Mouse (Mus musculus): ENCODE measurements around the gene Scin. TPM values are rescaled to one million over a fixed set of nuclear protein-coding genes. Genes with fewer than 3 reads are reported as not detected.
A peak's percentile ranks its signal among the peaks of the same experiment; 100 is the strongest.

Gene Scin
- total RNA-seq, 2 experiments from 2014 or later: 1.4 to 1.6 TPM

GRCm38 (mm10) chr12:40109227-40109626, 24.8 kb downstream of the Scin start:
- no peak for DNase-seq (ENCODE audit: low spot score)

GRCm38 (mm10) chr12:40108143-40108542, 25.9 kb downstream of the Scin start:
- no peak for DNase-seq (ENCODE audit: low spot score)

DNA sequence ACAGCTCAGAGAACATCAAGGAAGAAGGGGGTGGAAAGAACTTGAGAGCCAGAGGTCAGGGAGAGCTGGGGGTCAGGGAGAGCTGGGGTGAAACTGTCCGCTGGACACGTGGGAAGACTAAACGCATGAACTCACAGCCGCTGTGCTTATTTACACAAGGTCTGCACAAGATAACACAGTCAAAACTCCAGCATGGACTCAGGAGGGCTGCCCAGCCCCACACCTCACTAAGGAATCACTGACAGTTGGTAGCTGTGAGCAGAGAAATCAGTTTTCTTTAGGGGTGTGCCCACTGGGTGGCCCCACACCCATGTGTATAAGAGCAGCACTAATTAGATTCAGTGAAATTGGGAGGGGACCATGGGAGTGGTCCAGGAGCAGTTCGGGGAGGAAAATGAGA, 27.2 kb downstream of the Scin start:
- DNase-seq (ENCODE audit: low spot score): no peak

DNA sequence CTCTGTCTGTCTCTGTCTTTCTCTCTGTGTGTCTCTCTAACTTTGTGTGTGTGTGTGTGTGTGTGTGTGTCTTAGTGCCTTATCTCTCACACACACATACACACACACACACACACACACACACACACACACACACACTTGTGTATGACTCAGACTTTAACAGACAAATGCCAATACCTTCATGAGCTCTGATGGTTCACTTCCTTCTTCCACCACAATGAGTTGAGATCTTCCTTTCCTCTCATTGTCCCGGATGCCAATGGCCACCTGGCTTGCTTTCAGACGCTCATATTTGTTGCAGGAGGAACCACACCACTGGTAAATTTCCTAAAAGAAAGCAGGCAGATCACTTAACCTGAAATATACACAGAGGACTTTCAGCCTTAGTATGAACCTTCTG, 29.3 kb downstream of the Scin start:
- no peak for DNase-seq (ENCODE audit: low spot score)

- no peak for DNase-seq (ENCODE audit: low spot score)
Measured at GRCm38 (mm10) chr12:40102359-40102758, 31.7 kb downstream of the Scin start.

DNA sequence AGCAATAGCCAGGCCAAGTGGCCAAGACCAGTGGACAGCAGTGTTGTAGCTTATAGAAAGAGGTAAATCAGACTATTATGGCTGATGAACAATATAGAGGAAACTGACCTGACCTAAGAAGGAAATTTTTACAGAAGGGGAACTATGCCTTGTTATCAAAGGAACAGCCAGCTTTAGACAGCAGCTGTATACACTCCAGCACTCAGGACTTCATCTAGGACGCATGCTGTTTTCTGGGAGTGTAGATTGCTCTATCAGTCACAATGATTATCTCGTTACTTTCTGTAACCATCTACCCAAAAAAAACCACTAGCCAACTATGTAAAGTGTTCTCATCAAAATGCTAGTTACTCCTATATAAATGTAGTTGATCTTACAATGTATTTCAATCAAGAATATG, 34.6 kb downstream of the Scin start:
- DNase-seq (ENCODE audit: low spot score): no peak

DNA sequence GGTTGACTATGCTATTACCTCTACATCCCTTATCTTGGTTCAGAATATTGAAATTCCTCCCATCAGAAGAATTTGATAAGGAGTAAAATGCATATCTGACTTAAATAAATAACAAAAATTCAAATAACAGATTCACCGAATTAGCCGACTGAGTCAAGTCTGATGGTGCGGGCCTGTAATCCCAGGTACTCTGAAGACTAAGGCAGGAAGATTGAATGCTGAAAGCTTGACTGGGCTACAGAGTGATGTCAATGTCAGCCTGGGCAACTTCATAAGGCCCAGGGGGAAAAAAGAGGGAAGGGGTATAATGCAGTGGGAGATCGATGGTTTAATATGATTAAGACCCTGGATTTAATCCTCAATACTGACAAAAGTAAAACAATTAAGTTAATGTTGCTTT, 36.6 kb downstream of the Scin start:
- DNase-seq (ENCODE audit: low spot score): no peak

- DNase-seq (ENCODE audit: low spot score): no peak
Measured at GRCm38 (mm10) chr12:40097023-40097422, 37.0 kb downstream of the Scin start.

DNA sequence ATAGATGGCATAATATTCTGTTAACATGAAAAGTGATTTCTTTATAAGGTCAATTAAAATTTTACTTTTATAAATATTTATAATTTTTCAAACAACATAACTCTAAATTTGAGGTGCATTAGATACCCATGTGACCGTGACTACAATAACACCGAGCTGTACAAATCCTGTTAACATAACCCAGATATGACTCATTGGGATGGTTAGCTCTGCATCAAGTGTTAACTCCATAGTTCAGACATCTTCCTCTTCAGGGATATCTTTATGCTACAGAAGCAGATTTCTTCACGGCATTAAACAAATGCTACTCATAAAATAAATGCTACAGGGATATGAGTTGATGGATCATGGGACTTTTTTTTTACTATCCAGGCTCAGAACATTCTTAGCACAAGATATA, 37.6 kb downstream of the Scin start:
- DNase-seq (ENCODE audit: low spot score): no peak

- no peak for DNase-seq (ENCODE audit: low spot score)
Measured at GRCm38 (mm10) chr12:40090017-40090416, 44.0 kb downstream of the Scin start.

GRCm38 (mm10) chr12:40085731-40086322, 48.2 kb downstream of the Scin start:
- no peak for DNase-seq (ENCODE audit: low spot score)

DNA sequence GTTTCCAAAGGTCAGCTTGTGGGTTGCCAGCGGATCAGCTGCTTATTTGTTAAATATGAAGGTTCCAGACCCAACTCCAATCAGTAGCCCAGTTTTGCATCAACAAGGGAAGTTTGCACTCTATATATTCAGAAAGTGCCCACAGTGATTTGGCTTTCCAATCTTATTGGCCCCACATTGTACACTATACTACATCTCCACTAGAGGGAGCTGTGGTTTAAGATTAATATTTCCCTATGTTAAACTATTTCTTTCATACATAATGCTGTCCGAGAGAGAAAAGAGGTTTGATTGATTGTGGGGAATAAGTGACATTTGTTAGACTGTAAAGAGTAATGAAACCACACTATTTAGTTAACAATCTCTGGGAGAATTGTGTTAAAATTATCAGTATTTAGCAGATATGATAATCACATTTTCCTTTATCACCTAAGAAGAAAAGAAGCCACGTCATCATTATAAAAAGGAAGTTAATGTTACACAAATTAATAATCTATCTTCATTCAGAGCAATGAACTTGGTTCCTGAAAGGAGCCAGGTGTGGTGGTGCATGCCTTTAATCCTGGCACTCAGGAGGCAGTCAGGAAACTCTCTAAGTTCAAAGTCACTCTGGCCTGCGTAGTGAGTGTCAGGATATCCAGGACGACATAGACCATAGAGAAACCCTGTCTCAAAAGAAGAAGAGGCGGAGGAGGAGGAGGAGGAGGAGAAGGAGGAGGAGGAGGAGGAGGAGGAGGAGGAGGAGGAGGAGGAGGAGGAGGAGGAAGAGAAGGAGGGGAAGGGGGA, 51.4 kb downstream of the Scin start:
- DNase-seq (ENCODE audit: low spot score): peak; percentile 13

- no peak for DNase-seq (ENCODE audit: low spot score)
Measured at GRCm38 (mm10) chr12:40082048-40082447, 52.0 kb downstream of the Scin start.

- no peak for DNase-seq (ENCODE audit: low spot score)
Measured at GRCm38 (mm10) chr12:40073660-40074059, 60.4 kb downstream of the Scin start.

GRCm38 (mm10) chr12:40047024-40047423, 87.0 kb downstream of the Scin start:
- DNase-seq (ENCODE audit: low spot score): no peak

DNA sequence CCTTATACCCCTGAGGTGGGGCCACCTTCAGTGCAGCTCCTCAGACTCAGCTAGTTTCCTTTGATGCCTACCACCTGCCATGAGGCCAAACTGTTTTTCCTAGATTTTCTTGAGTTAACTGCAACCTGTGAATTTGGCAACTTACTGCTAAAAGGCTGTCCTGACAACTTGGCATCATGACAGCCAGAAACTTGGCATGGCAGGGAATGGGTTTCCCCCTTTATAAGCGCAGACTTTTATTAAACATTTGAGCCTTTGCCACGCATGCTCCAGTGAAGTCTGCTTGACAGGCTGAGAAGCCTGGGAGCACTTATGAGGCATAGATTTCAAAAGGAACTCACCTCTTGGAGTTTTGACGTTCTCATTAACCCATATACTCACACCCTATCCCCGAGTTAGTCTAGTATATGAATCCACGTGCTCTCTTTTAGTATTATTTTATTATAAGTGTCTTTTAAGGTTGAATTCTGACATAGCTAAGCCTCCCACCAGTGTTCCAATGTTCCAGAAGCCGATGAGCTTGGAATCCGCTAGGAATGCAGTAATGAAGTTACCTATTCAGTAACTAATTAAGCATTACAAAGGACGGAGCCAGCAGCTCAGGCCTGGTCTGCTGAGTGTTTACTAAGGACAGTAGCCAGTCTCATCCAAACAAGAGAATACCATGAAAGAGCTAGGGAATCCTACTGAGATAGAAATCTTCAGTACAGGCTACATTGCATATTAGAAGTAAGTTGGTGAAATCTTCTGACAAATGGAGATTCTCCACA, 90.0 kb downstream of the Scin start:
- no peak for DNase-seq (ENCODE audit: low spot score)

GRCm38 (mm10) chr12:40040067-40040466, 94.0 kb downstream of the Scin start:
- DNase-seq (ENCODE audit: low spot score): peak; percentile 33

GRCm38 (mm10) chr12:40037876-40038463, 96.1 kb downstream of the Scin start, which contains the start of gene Arl4a:
Arl4a (minus strand) TSS chr12:40038025.
- peak; percentile 91 for DNase-seq (ENCODE audit: low spot score)

- DNase-seq (ENCODE audit: low spot score): peak; percentile 98
Measured at GRCm38 (mm10) chr12:40037226-40037813, 96.7 kb downstream of the Scin start.

DNA sequence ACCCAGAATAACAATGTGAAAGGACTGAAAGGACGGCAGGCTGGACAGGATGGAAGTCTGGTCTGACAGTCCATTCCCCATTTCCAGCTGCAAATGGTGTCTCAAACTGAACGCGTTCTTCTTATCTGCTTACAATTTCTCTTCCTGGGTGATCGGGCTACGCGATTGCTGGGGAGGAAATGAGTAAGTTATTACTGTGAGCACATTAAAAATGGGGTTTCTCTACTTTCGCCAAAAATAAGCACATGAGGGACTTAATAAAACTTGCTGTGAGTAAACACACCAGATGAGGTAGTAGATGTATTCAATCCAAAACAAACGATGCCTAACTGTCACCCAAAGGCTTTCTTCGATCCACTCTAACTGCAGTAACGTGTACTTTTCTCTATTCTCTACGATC, 97.4 kb downstream of the Scin start:
- DNase-seq (ENCODE audit: low spot score): no peak

DNA sequence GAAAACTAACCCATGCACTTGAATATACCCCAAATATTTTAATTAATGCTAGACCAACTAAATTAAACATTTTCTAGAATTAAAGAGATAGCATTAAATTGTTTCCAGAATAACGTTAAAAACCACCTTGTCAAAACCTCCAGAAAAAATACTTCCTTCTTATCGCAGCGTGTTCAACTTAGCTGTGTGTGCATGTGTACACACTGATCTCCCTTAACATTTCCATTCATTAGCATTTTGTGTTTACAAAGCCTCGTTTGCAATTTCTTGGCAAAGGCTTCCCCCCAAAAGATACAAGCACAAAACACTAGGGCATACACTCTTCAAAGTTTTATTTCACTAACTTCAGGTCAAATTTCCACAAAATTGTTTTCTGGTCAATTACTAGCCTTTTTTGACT, 98.5 kb downstream of the Scin start:
- no peak for DNase-seq (ENCODE audit: low spot score)

- DNase-seq (ENCODE audit: low spot score): no peak
Measured at GRCm38 (mm10) chr12:40029201-40029600, 104.8 kb downstream of the Scin start.

Data from gastrocnemius, adult 18-20 months (tissue).